Mouse (Mus musculus): Measurements from ENCODE around the gene Gdpd3.

- TF ChIP-seq POLR2A (IDR thresholded peaks at IDR 0.05; ENCODE audit: insufficient read depth, low read length) (no peak), CTCF (IDR thresholded peaks at IDR 0.05; ENCODE audit: low read depth, low read length) (no peak)
Observed at GRCm38 (mm10) chr7:126793456-126794270, 27.5 kb downstream of the Gdpd3 start.
